Mouse (Mus musculus) stomach, postnatal 0 days (tissue): Measurements from ENCODE around the gene Ppp1r18. TPM values are rescaled to one million over a fixed set of nuclear protein-coding genes. Genes with fewer than 3 reads are reported as not detected.
A peak's percentile ranks its signal among the peaks of the same experiment; 100 is the strongest.

Source experiments
- ATAC-seq: fragments of 200-750 bp; cut with Nextera tagmentation; 2 replicates; pipeline ENCODE4 v1.8.0; 2017; ENCODE audit not compliant: low FRiP score, low TSS enrichment
- DNase-seq: peaks from one replicate; pipeline ENCODE4 v3.0.0-alpha.2; 2016; ENCODE audit warnings: low spot score
- H3K27ac ChIP-seq: fragments of 300-500 bp; sonication (generic); replicated peaks from 2 replicates; pipeline ENCODE4 v1.5.1; 2014; ENCODE audit warnings: mild to moderate bottlenecking, control low read depth
- H3K27me3 ChIP-seq: fragments of 300-500 bp; sonication (generic); 2 replicates; pipeline ENCODE4 v1.6.1; 2014; ENCODE audit warnings: low read length; ENCODE audit not compliant: control insufficient read depth, insufficient read depth
- H3K36me3 ChIP-seq: fragments of 300-500 bp; sonication (generic); 2 replicates; pipeline ENCODE4 v1.6.1; 2014; ENCODE audit warnings: low read length, mixed read lengths; ENCODE audit not compliant: control insufficient read depth, insufficient read depth
- H3K4me1 ChIP-seq: fragments of 300-500 bp; sonication (generic); replicated peaks from 2 replicates; pipeline ENCODE4 v1.6.1; 2014; ENCODE audit warnings: antibody characterized with exemption; ENCODE audit not compliant: control insufficient read depth, insufficient read depth
- H3K4me2 ChIP-seq: fragments of 300-500 bp; sonication (generic); replicated peaks from 2 replicates; pipeline ENCODE4 v1.6.1; 2014; ENCODE audit warnings: low read depth, mild to moderate bottlenecking, control low read depth, moderate library complexity
- H3K4me3 ChIP-seq: fragments of 300-500 bp; sonication (generic); 2 replicates; pipeline ENCODE4 v1.5.1; 2014; ENCODE audit warnings: low read depth, low read length, control low read depth
- H3K9ac ChIP-seq: fragments of 300-500 bp; sonication (generic); 2 replicates; pipeline ENCODE4 v1.6.1; 2014; ENCODE audit warnings: mild to moderate bottlenecking, low read length, control low read depth, mixed read lengths
- H3K9me3 ChIP-seq: fragments of 300-500 bp; sonication (generic); 2 replicates; pipeline ENCODE4 v1.6.1; 2016; ENCODE audit warnings: low read length; ENCODE audit not compliant: control insufficient read depth
- CTCF ChIP-seq: IDR thresholded peaks from 2 replicates; pipeline ENCODE4 v1.5.1; 2016; ENCODE audit warnings: antibody characterized with exemption, low read depth, mild to moderate bottlenecking, moderate library complexity
- EP300 ChIP-seq: optimal IDR thresholded peaks from 2 replicates; pipeline ENCODE3; 2016; ENCODE audit warnings: antibody characterized with exemption
- WGBS: fragments of 180-500 bp; shearing (Covaris S2); extraction: QIAGEN DNeasy Blood & Tissue Kit; methylation state at CpG from one replicate; pipeline ENCODE4 v1.1.7; 2014; 5-methylcytosine and 5-hydroxymethylcytosine counted together
- polyA plus RNA-seq: library from polyadenylated mRNA; unstranded; fragments of >200 nt; fragmentation: Nextera tagmentation; extraction: Ambion mirVana; gene quantifications from 2 replicates; pipeline ENCODE4 v1.2.1, GENCODE M21; 2015

The Ppp1r18 gene
- polyA plus RNA-seq, 1 experiment from 2014 or later, result 16.6 TPM

DNA sequence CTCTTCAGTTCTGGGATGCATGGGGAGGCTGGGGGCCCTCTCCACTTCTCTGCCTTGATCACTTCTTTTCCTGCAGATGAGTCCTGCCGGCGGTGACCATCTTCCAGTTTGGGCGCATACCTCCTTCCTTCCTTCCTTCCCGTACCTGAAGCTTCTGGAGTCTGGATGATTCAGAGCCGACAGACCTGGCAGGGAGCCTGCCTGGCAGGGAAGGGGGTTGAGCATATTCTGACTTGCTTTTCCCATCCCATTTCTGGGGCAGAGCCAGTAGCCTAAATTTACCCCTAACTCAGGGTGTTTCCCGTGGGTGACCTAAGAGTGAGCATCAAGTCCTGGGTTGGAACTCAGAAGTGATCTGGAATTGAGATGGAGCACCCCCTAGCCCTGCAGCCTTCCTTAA is 9.3 kb downstream of the Ppp1r18 start:
- no peaks in the 10 kb centered on the region for H3K9me3 ChIP-seq
- H3K27me3 ChIP-seq, result no peaks in the 10 kb centered on the region
- no peaks in the 10 kb centered on the region; the same call in 1 of the 2 replicates for H3K36me3 ChIP-seq
- DNase-seq (no peak), ATAC-seq (no peak)
- no peak overlapping the region for H3K4me2 ChIP-seq
- no peak overlapping the region for H3K9ac ChIP-seq
- H3K27ac ChIP-seq, result no peak overlapping the region
- TF ChIP-seq EP300 (no peak), CTCF (no peak)
- no peak overlapping the region for H3K4me3 ChIP-seq
- 70% methylated on average over 6 of the region's 6 CpGs for WGBS
- peaks cover 3% of the 10 kb centered on the region; the same call in 1 of the 2 replicates for H3K4me1 ChIP-seq

GRCm38 (mm10) chr17:35879245-35880057 is 14.1 kb downstream of the Ppp1r18 start, which contains the start of gene Dhx16:
Gene Dhx16, plus strand, starts transcription at chr17:35879819.
- H3K4me3 ChIP-seq, result peak within 1 kb of the TSS; percentile 88
- no peaks in the 10 kb centered on the region for H3K27me3 ChIP-seq
- peaks cover 14% of the 10 kb centered on the region for H3K36me3 ChIP-seq
- TF ChIP-seq EP300, result no peak
- peak; percentile 93 for TF ChIP-seq CTCF
- H3K9ac ChIP-seq, result peak within 1 kb of the TSS; percentile 83
- WGBS, result 5% methylated on average over 65 of the region's 66 CpGs
- H3K27ac ChIP-seq, result peak within 1 kb of the TSS; percentile 77
- no peaks in the 10 kb centered on the region for H3K9me3 ChIP-seq
- H3K4me1 ChIP-seq, result peaks cover 3% of the 10 kb centered on the region; the same call in 1 of the 2 replicates
- peak; percentile 95 for ATAC-seq
- peak; percentile 98 for DNase-seq
- H3K4me2 ChIP-seq, result peak within 1 kb of the TSS; percentile 90

DNA sequence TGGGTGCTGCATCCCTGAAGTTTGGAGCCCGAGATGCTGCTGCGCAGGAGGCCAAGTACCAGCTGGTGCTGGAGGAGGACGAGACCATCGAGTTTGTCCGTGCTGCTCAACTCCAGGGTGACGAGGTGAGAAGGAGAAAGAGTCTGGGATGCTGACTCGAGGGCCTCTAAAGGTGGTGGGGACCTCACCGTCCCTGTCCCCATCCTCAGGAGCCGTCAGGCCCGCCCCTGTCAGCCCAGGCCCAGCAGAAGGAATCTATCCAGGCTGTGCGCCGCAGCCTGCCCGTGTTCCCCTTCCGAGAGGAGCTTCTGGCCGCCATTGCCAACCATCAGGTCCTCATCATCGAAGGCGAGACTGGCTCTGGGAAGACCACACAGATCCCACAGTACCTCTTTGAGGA is 17.5 kb downstream of the Ppp1r18 start:
- 89% methylated on average over 16 of the region's 17 CpGs for WGBS
- peaks cover 3% of the 10 kb centered on the region; the same call in 1 of the 2 replicates for H3K4me1 ChIP-seq

DNA sequence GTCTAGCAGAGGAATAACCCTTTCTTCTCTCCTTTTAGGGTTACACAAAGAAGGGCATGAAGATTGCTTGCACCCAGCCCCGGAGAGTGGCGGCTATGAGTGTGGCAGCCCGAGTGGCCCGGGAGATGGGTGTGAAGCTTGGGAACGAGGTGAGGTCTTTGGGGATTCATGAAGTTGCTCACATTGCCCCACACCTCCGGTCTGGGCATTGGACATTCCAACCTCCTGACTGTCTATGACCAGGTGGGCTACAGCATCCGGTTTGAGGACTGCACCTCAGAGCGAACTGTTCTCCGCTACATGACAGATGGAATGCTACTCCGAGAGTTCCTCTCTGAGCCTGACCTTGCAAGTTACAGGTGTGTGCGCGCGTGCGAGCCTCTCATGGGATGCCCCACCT is 18.4 kb downstream of the Ppp1r18 start:
- Histone ChIP-seq H3K4me2 (no peak overlapping the region), H3K4me3 (no peak overlapping the region), H3K9ac (no peak overlapping the region), H3K9me3 (no peaks in the 10 kb centered on the region), H3K4me1 (peaks cover 3% of the 10 kb centered on the region; the same call in 1 of the 2 replicates), H3K27ac (no peak overlapping the region), H3K27me3 (no peaks in the 10 kb centered on the region), H3K36me3 (peaks cover 28% of the 10 kb centered on the region)
- WGBS, result 93% methylated on average over 14 of the region's 14 CpGs
- TF ChIP-seq CTCF (no peak), EP300 (no peak)
- DNase-seq (no peak), ATAC-seq (no peak)

More for the DNA sequence above, 17.5 kb downstream of the Ppp1r18 start:
- Histone ChIP-seq H3K27ac (no peak overlapping the region), H3K27me3 (no peaks in the 10 kb centered on the region), H3K9me3 (no peaks in the 10 kb centered on the region), H3K9ac (no peak overlapping the region), H3K4me3 (no peak overlapping the region), H3K4me2 (no peak overlapping the region), H3K36me3 (peaks cover 28% of the 10 kb centered on the region)
- ATAC-seq, result no peak
- no peak for TF ChIP-seq CTCF
- TF ChIP-seq EP300, result no peak
- DNase-seq, result no peak

- Histone ChIP-seq H3K9me3 (no peaks in the 10 kb centered on the region), H3K27me3 (no peaks in the 10 kb centered on the region), H3K4me1 (no peaks in the 10 kb centered on the region), H3K36me3 (peaks cover 37% of the 10 kb centered on the region), H3K9ac (no peak overlapping the region), H3K27ac (no peak overlapping the region), H3K4me2 (no peak overlapping the region), H3K4me3 (no peak overlapping the region)
- ATAC-seq (no peak), DNase-seq (no peak)
- WGBS, result 86% methylated on average over 12 of the region's 17 CpGs
- TF ChIP-seq EP300 (no peak), CTCF (no peak)
These were observed 22.3 kb downstream of the Ppp1r18 start for GRCm38 (mm10) chr17:35887725-35888124.
